Mouse (Mus musculus): ENCODE results near the gene Morn3. TPM values are rescaled to one million over a fixed set of nuclear protein-coding genes. Genes with fewer than 3 reads are reported as not detected.

Morn3 gene
- total RNA-seq, 1 experiment, result 0.62 TPM

DNA sequence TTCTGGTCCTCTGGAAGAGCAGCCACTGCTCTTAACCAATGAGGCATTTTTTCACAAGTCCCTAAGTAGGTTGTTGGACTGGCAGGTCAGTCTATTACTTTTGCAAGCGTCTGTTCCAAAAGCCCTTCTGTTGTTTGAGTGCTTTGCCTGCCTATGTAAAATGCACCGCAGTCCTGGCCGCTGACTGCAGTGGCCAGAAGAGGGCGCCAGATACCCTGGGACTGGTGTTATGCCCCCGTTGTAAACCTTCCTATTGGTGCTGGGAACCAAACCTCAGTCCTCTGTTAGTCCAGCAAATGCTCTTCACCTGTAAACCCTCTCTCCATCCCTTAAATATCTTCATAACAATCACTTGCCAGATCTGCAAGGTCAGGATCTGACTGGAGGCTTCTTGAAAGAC lies 4.9 kb upstream of the Morn3 start:
- H3K9me3 ChIP-seq (ENCODE audit: control insufficient read depth, insufficient read depth, low read depth, low read length), result no peaks in the 10 kb centered on the region
- no peak for DNase-seq (ENCODE audit: low read depth, low spot score)
- no peak overlapping the region for H3K9ac ChIP-seq (ENCODE audit: insufficient read depth, low read depth, low read length, poor library complexity, severe bottlenecking)
- no peak overlapping the region for H3K4me3 ChIP-seq (ENCODE audit: insufficient read depth in 1 of 2, low read depth in 1 of 2, low read length in 2 of 2, poor library complexity in 1 of 2, severe bottlenecking in 1 of 2)
- H3K36me3 ChIP-seq (ENCODE audit: control insufficient read depth, insufficient read depth, low read length, poor library complexity, severe bottlenecking), result no peaks in the 10 kb centered on the region
- H3K4me1 ChIP-seq (ENCODE audit: control insufficient read depth in 2 of 2, insufficient read depth in 2 of 2, low read length in 2 of 2, poor library complexity in 1 of 2), result peaks cover 2 to 3% of the 10 kb centered on the region in 2 experiments; a peak in 1 of 4 replicates
- TF ChIP-seq HCFC1 (IDR thresholded peaks at IDR 0.05; ENCODE audit: borderline replicate concordance, insufficient read depth, low read length) (no peak), MAFK (IDR thresholded peaks at IDR 0.05; ENCODE audit: insufficient read depth, low read depth, low read length) (no peak), ZNF384 (IDR thresholded peaks at IDR 0.05; ENCODE audit: low read depth, low read length) (no peak), CHD2 (IDR thresholded peaks at IDR 0.05; ENCODE audit: low read depth, low read length) (no peak)
- H3K27ac ChIP-seq (ENCODE audit: insufficient read depth, low read depth, low read length, poor library complexity, severe bottlenecking), result no peak overlapping the region
- in situ Hi-C loops (cut with MboI; ENCODE audit: low sequenced_read_pairs in 2 of 2, unreplicated experiment in 2 of 2), result no loop called here

DNA sequence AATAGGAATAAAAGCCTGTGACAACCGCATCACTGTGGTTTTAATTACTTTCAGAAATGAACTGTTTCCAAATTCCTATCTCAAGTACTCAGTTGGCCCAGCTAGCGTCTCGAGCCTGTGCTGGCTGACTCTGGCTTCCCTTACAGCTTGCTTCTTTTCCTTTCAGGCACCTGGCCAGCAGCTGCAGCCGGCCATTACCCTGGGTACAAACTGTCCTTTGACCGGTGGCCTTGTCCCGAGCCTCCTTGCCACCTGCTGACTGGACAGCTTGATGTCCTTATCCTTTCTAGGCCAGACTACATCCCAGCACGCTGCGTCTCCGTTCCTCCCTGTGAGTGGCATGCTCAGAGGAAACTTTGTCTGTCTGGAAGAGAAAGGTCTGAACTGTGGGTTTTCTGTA lies 4.1 kb upstream of the Morn3 start:
- Histone ChIP-seq H3K27ac (ENCODE audit: insufficient read depth, low read depth, low read length, poor library complexity, severe bottlenecking) (no peak overlapping the region), H3K9ac (ENCODE audit: insufficient read depth, low read depth, low read length, poor library complexity, severe bottlenecking) (no peak overlapping the region), H3K9me3 (ENCODE audit: control insufficient read depth, insufficient read depth, low read depth, low read length) (no peaks in the 10 kb centered on the region), H3K4me3 (ENCODE audit: insufficient read depth in 1 of 2, low read depth in 1 of 2, low read length in 2 of 2, poor library complexity in 1 of 2, severe bottlenecking in 1 of 2) (no peak overlapping the region), H3K4me1 (ENCODE audit: control insufficient read depth in 2 of 2, insufficient read depth in 2 of 2, low read length in 2 of 2, poor library complexity in 1 of 2) (peaks cover 2 to 3% of the 10 kb centered on the region in 2 experiments; a peak in 1 of 4 replicates), H3K36me3 (ENCODE audit: control insufficient read depth, insufficient read depth, low read length, poor library complexity, severe bottlenecking) (no peaks in the 10 kb centered on the region)
- no peak for DNase-seq (ENCODE audit: low read depth, low spot score)
- in situ Hi-C loops (cut with MboI; ENCODE audit: low sequenced_read_pairs in 2 of 2, unreplicated experiment in 2 of 2), result no loop called here
- TF ChIP-seq HCFC1 (IDR thresholded peaks at IDR 0.05; ENCODE audit: borderline replicate concordance, insufficient read depth, low read length) (no peak), ZC3H11A (IDR thresholded peaks at IDR 0.05; ENCODE audit: borderline replicate concordance, low read depth, low read length) (no peak), CHD2 (IDR thresholded peaks at IDR 0.05; ENCODE audit: low read depth, low read length) (no peak), MAFK (IDR thresholded peaks at IDR 0.05; ENCODE audit: insufficient read depth, low read depth, low read length) (no peak), ZNF384 (IDR thresholded peaks at IDR 0.05; ENCODE audit: low read depth, low read length) (no peak)

DNA sequence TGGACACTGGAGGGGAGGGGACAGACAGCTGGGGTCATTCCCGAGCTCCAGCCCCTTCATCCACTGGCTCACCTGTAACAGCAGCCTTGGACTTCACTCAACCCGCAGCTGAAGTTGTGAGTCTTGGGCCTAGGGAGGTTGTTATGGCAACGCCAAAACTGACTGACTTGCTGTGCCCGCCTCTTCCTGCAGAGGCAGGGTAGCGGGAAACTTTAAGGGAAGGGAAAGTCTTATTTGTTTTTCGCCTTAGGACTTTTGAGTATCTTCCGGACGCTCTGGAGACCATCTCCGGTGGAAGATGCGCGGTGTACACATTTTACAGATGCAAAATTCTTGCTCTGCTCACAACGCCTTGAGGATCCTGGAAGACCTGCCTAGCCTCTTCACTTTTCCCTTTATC lies 2.5 kb upstream of the Morn3 start:
- Histone ChIP-seq H3K9ac (ENCODE audit: insufficient read depth, low read depth, low read length, poor library complexity, severe bottlenecking) (peak overlapping the region; percentile 67; the same call in 1 of the 2 replicates), H3K4me1 (ENCODE audit: control insufficient read depth in 2 of 2, insufficient read depth in 2 of 2, low read length in 2 of 2, poor library complexity in 1 of 2) (peaks cover 3 to 4% of the 10 kb centered on the region in 2 experiments; a peak in 1 of 4 replicates), H3K27ac (ENCODE audit: insufficient read depth, low read depth, low read length, poor library complexity, severe bottlenecking) (peak overlapping the region; percentile 59; the same call in 1 of the 2 replicates), H3K4me3 (ENCODE audit: insufficient read depth in 1 of 2, low read depth in 1 of 2, low read length in 2 of 2, poor library complexity in 1 of 2, severe bottlenecking in 1 of 2) (peak overlapping the region; percentile 30 to 54), H3K36me3 (ENCODE audit: control insufficient read depth, insufficient read depth, low read length, poor library complexity, severe bottlenecking) (no peaks in the 10 kb centered on the region), H3K9me3 (ENCODE audit: control insufficient read depth, insufficient read depth, low read depth, low read length) (no peaks in the 10 kb centered on the region)
- in situ Hi-C loops (cut with MboI; ENCODE audit: low sequenced_read_pairs in 2 of 2, unreplicated experiment in 2 of 2), result no loop called here
- DNase-seq (ENCODE audit: low read depth, low spot score), result peak; percentile 63
- TF ChIP-seq CHD2 (IDR thresholded peaks at IDR 0.05; ENCODE audit: low read depth, low read length) (no peak), HCFC1 (IDR thresholded peaks at IDR 0.05; ENCODE audit: borderline replicate concordance, insufficient read depth, low read length) (no peak), MAFK (IDR thresholded peaks at IDR 0.05; ENCODE audit: insufficient read depth, low read depth, low read length) (no peak), ZNF384 (IDR thresholded peaks at IDR 0.05; ENCODE audit: low read depth, low read length) (no peak), ZC3H11A (IDR thresholded peaks at IDR 0.05; ENCODE audit: borderline replicate concordance, low read depth, low read length) (no peak)

DNA sequence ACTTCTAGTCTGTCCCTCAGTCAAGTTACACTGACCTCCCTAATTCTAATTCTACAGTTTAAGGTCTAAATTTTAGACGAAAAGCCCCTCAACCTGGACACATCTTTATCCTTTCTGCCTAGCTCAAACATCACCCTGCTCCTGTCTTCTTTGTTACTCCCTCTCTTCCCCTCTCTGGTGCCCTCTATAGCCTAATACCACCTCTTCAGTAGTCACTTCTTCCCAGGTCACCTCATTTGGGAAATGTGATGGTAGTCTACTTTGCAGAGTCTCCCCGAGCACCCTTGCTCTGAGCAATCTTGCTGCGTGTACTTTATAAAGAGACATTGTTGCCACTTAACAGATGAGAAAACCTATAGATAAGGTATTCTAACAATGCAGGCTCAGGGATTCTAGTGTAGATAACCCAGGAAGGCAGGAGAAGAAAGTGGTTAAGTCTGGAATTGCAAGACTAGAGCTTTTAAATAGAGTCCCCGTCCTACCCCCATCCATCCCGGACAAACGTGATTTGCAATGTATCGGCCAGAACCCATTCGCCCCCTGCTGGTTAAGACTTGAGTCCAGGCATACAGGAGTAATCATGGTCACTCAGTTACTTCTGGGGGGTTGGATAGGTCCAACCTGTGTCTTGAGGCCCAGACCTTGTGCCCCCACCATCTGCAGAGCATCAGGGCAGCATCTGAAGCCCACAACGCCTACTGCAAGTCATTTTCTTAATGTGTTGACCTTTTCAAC lies 1.1 kb downstream of the Morn3 start:
- H3K27ac ChIP-seq (ENCODE audit: insufficient read depth, low read depth, low read length, poor library complexity, severe bottlenecking), result no peak overlapping the region
- H3K4me1 ChIP-seq (ENCODE audit: control insufficient read depth in 2 of 2, insufficient read depth in 2 of 2, low read length in 2 of 2, poor library complexity in 1 of 2), result peaks cover 0 to 3% of the 10 kb centered on the region in 2 experiments; a peak in 1 of 4 replicates
- in situ Hi-C loops (cut with MboI; ENCODE audit: low sequenced_read_pairs in 2 of 2, unreplicated experiment in 2 of 2), result no loop called here
- H3K9ac ChIP-seq (ENCODE audit: insufficient read depth, low read depth, low read length, poor library complexity, severe bottlenecking), result no peak overlapping the region
- peak; percentile 66 for DNase-seq (ENCODE audit: low read depth, low spot score)
- H3K4me3 ChIP-seq (ENCODE audit: insufficient read depth in 1 of 2, low read depth in 1 of 2, low read length in 2 of 2, poor library complexity in 1 of 2, severe bottlenecking in 1 of 2), result no peak overlapping the region
- H3K9me3 ChIP-seq (ENCODE audit: control insufficient read depth, insufficient read depth, low read depth, low read length), result no peaks in the 10 kb centered on the region
- no peaks in the 10 kb centered on the region for H3K36me3 ChIP-seq (ENCODE audit: control insufficient read depth, insufficient read depth, low read length, poor library complexity, severe bottlenecking)
- no peak for TF ChIP-seq ZC3H11A (IDR thresholded peaks at IDR 0.05; ENCODE audit: borderline replicate concordance, low read depth, low read length)
- no peak for TF ChIP-seq HCFC1 (IDR thresholded peaks at IDR 0.05; ENCODE audit: borderline replicate concordance, insufficient read depth, low read length)
- no peak for TF ChIP-seq CHD2 (IDR thresholded peaks at IDR 0.05; ENCODE audit: low read depth, low read length)
- TF ChIP-seq MAFK (IDR thresholded peaks at IDR 0.05; ENCODE audit: insufficient read depth, low read depth, low read length), result no peak
- no peak for TF ChIP-seq ZNF384 (IDR thresholded peaks at IDR 0.05; ENCODE audit: low read depth, low read length)

All from ES-E14 (cell line).